Mouse (Mus musculus) CD4-positive, CD25-positive, alpha-beta regulatory T cell, adult 2 months (primary cell): ENCODE measurements at regions not wholly inside any gene's neighbourhood (a gene's known extent, or its start where the extent isn't known, plus 50 kb on each side); places are given as distances from the start of the nearest gene placed in this dataset.

ENCODE experiments used
- DNase-seq: peaks from one replicate; pipeline ENCODE4 v3.0.0-alpha.2; 2012; ENCODE audit warnings: low read depth, low spot score

GRCm38 (mm10) chr15:67048621-67049020, 547.9 kb upstream of the Lrrc6 start:
- no peak for DNase-seq

- DNase-seq = no peak
Observed at GRCm38 (mm10) chr15:67048148-67048547, 547.4 kb upstream of the Lrrc6 start.

GRCm38 (mm10) chr15:67045920-67046804, 545.5 kb upstream of the Lrrc6 start:
- no peak for DNase-seq

GRCm38 (mm10) chr15:67045329-67045728, 544.6 kb upstream of the Lrrc6 start:
- DNase-seq = peak; percentile 32

GRCm38 (mm10) chr15:67044806-67045205, 544.1 kb upstream of the Lrrc6 start:
- no peak for DNase-seq

- peak; percentile 64 for DNase-seq
Observed at GRCm38 (mm10) chr15:67042131-67042530, 541.4 kb upstream of the Lrrc6 start.

- peak; percentile 33 for DNase-seq
Observed at GRCm38 (mm10) chr15:67040229-67040628, 539.5 kb upstream of the Lrrc6 start.

GRCm38 (mm10) chr15:67039421-67039907, 538.8 kb upstream of the Lrrc6 start:
- DNase-seq = peak; percentile 85

GRCm38 (mm10) chr15:67037647-67038046, 536.9 kb upstream of the Lrrc6 start:
- no peak for DNase-seq

GRCm38 (mm10) chr15:67036341-67036740, 535.6 kb upstream of the Lrrc6 start:
- DNase-seq = no peak

- no peak for DNase-seq
Observed at GRCm38 (mm10) chr15:67033936-67034335, 533.2 kb upstream of the Lrrc6 start.

GRCm38 (mm10) chr15:67031866-67032526, 531.3 kb upstream of the Lrrc6 start:
- no peak for DNase-seq

- DNase-seq = no peak
Observed at GRCm38 (mm10) chr15:67030975-67031374, 530.3 kb upstream of the Lrrc6 start.

- no peak for DNase-seq
Observed at GRCm38 (mm10) chr15:67028161-67028560, 527.5 kb upstream of the Lrrc6 start.

- DNase-seq = no peak
Observed at GRCm38 (mm10) chr15:67027751-67028150, 527.0 kb upstream of the Lrrc6 start.

- DNase-seq = no peak
Observed at GRCm38 (mm10) chr15:67025746-67026145, 525.0 kb upstream of the Lrrc6 start.

GRCm38 (mm10) chr15:67024386-67024785, 523.7 kb upstream of the Lrrc6 start:
- no peak for DNase-seq

GRCm38 (mm10) chr15:67023081-67023480, 522.4 kb upstream of the Lrrc6 start:
- DNase-seq = no peak

- DNase-seq = no peak
Observed at GRCm38 (mm10) chr15:67021391-67021790, 520.7 kb upstream of the Lrrc6 start.

- DNase-seq = no peak
Observed at GRCm38 (mm10) chr15:67019891-67020290, 519.2 kb upstream of the Lrrc6 start.

- DNase-seq = no peak
Observed at GRCm38 (mm10) chr15:67019194-67019661, 518.5 kb upstream of the Lrrc6 start.
